Mouse (Mus musculus): ENCODE results near the gene Dnah8.

Dnah8 gene

GRCm38 (mm10) chr17:30809926-30810660, 185.9 kb downstream of the Dnah8 start:
- DNase-seq (ENCODE audit: extremely low spot score, low spot score) = no peak

- no peak for DNase-seq (ENCODE audit: extremely low spot score, low spot score)
Observed at GRCm38 (mm10) chr17:30818543-30818942, 194.4 kb downstream of the Dnah8 start.

GRCm38 (mm10) chr17:30819134-30819533, 195.0 kb downstream of the Dnah8 start:
- DNase-seq (ENCODE audit: extremely low spot score, low spot score) = no peak

- DNase-seq (ENCODE audit: extremely low spot score, low spot score) = no peak
Observed at GRCm38 (mm10) chr17:30821115-30821514, 197.0 kb downstream of the Dnah8 start.

- DNase-seq (ENCODE audit: extremely low spot score, low spot score) = no peak
Observed at GRCm38 (mm10) chr17:30824473-30824872, 200.3 kb downstream of the Dnah8 start.

GRCm38 (mm10) chr17:30825731-30826304, 201.7 kb downstream of the Dnah8 start:
- DNase-seq (ENCODE audit: extremely low spot score, low spot score) = no peak

- no peak for DNase-seq (ENCODE audit: extremely low spot score, low spot score)
Observed at GRCm38 (mm10) chr17:30831170-30831569, 207.0 kb downstream of the Dnah8 start.

GRCm38 (mm10) chr17:30835419-30835818, 211.3 kb downstream of the Dnah8 start:
- DNase-seq (ENCODE audit: extremely low spot score, low spot score) = no peak

- no peak for DNase-seq (ENCODE audit: extremely low spot score, low spot score)
Observed at GRCm38 (mm10) chr17:30837031-30837430, 212.9 kb downstream of the Dnah8 start.

- DNase-seq (ENCODE audit: extremely low spot score, low spot score) = no peak
Observed at GRCm38 (mm10) chr17:30840046-30840445, 215.9 kb downstream of the Dnah8 start.

GRCm38 (mm10) chr17:30842312-30842711, 218.2 kb downstream of the Dnah8 start:
- no peak for DNase-seq (ENCODE audit: extremely low spot score, low spot score)

- DNase-seq (ENCODE audit: extremely low spot score, low spot score) = no peak
Observed at GRCm38 (mm10) chr17:30844321-30844791, 220.2 kb downstream of the Dnah8 start.

- no peak for DNase-seq (ENCODE audit: extremely low spot score, low spot score)
Observed at GRCm38 (mm10) chr17:30847498-30847897, 223.3 kb downstream of the Dnah8 start.

- no peak for DNase-seq (ENCODE audit: extremely low spot score, low spot score)
Observed at GRCm38 (mm10) chr17:30848086-30848485, 223.9 kb downstream of the Dnah8 start.

- DNase-seq (ENCODE audit: extremely low spot score, low spot score) = no peak
Observed at GRCm38 (mm10) chr17:30848804-30849203, 224.7 kb downstream of the Dnah8 start.

GRCm38 (mm10) chr17:30849813-30850212, 225.7 kb downstream of the Dnah8 start:
- DNase-seq (ENCODE audit: extremely low spot score, low spot score) = no peak

- DNase-seq (ENCODE audit: extremely low spot score, low spot score) = no peak
Observed at GRCm38 (mm10) chr17:30852345-30852744, 228.2 kb downstream of the Dnah8 start.

GRCm38 (mm10) chr17:30857347-30857746, 233.2 kb downstream of the Dnah8 start:
- no peak for DNase-seq (ENCODE audit: extremely low spot score, low spot score)

GRCm38 (mm10) chr17:30858586-30859259, 234.6 kb downstream of the Dnah8 start:
- DNase-seq (ENCODE audit: extremely low spot score, low spot score) = no peak

- no peak for DNase-seq (ENCODE audit: extremely low spot score, low spot score)
Observed at GRCm38 (mm10) chr17:30859989-30860585, 235.9 kb downstream of the Dnah8 start.

- no peak for DNase-seq (ENCODE audit: extremely low spot score, low spot score)
Observed at GRCm38 (mm10) chr17:30860606-30861005, 236.5 kb downstream of the Dnah8 start.

GRCm38 (mm10) chr17:30866281-30866680, 242.1 kb downstream of the Dnah8 start:
- no peak for DNase-seq (ENCODE audit: extremely low spot score, low spot score)
